Mouse (Mus musculus) cerebellum, adult 9-11 months (tissue): ENCODE measurements around the gene Tfe3.
A peak's percentile ranks its signal among the peaks of the same experiment; 100 is the strongest.

Source experiments
- DNase-seq: peaks from one replicate; pipeline ENCODE4 v3.0.0; 2022

Gene Tfe3

GRCm38 (mm10) chrX:7821865-7822779 lies 59.8 kb downstream of the Tfe3 start, which contains the start of gene Kcnd1:
Gene Kcnd1 (plus strand): TSS chrX:7822289.
- DNase-seq = peak; percentile 49
